ENCODE assay signal across 12 mouse cellular contexts in genomic region chr13:99049699-99050098, GRCm38 (mm10).
"Had no signal": no experiment of that assay in that cellular context is flagged by ENCODE, and none has a peak within 500 bp of the region (broad histone marks: within the 10 kb centered on the region; RNA-seq: fewer than 3 reads in every experiment).

No protein-coding gene starts in this region.

- H3K36me3 ChIP-seq: limb, embryonic 13.5 days; midbrain, embryonic 10.5 days; neural tube, embryonic 15.5 days had no signal

- H3K4me1 ChIP-seq: midbrain, embryonic 10.5 days; neural tube, embryonic 15.5 days had no signal

- DNase-seq: left cerebral cortex, postnatal 4 days; lung, adult 18-20 months; midbrain, embryonic 14.5 days; right cerebral cortex, adult 18-20 months; right cerebral cortex, postnatal 25 days; thymus, adult 18-20 months; thymus, postnatal 14 days had no signal

- H3K27me3 ChIP-seq: limb, embryonic 13.5 days; neural tube, embryonic 15.5 days had no signal

- H3K9ac ChIP-seq: limb, embryonic 13.5 days; liver, embryonic 14.5 days; neural tube, embryonic 15.5 days had no signal

- H3K9me3 ChIP-seq: limb, embryonic 13.5 days; midbrain, embryonic 10.5 days; neural tube, embryonic 15.5 days had no signal

- H3K4me2 ChIP-seq: limb, embryonic 13.5 days; neural tube, embryonic 15.5 days had no signal

- H3K27ac ChIP-seq: limb, embryonic 13.5 days; liver, embryonic 14.5 days; midbrain, embryonic 10.5 days; neural tube, embryonic 15.5 days had no signal

- H3K4me3 ChIP-seq: limb, embryonic 13.5 days; midbrain, embryonic 10.5 days; myocyte; neural tube, embryonic 15.5 days had no signal
